In genomic region chr7:135344979-135345378, GRCm38 (mm10) we compare ENCODE assay signal across 28 mouse cellular contexts.
"Had no signal": no experiment of that assay in that cellular context is flagged by ENCODE, and none has a peak within 500 bp of the region (broad histone marks: within the 10 kb centered on the region; RNA-seq: fewer than 3 reads in every experiment).

No protein-coding gene starts in this region.

- H3K27ac ChIP-seq: gastrocnemius, adult 2 months; heart, adult 2 months; heart, embryonic 10.5 days; hindbrain, embryonic 10.5 days; hindbrain, embryonic 12.5 days; hindbrain, embryonic 14.5 days; intestine, embryonic 15.5 days; layer of hippocampus, adult 2 months; left cerebral cortex, adult 2 months; limb, embryonic 10.5 days; limb, embryonic 12.5 days; liver, embryonic 13.5 days; liver, embryonic 15.5 days had no signal

- H3K27me3 ChIP-seq: heart, embryonic 12.5 days; hindbrain, embryonic 12.5 days; intestine, embryonic 15.5 days; limb, embryonic 12.5 days; liver, embryonic 13.5 days; liver, embryonic 15.5 days had no signal

- H3K36me3 ChIP-seq: heart, embryonic 10.5 days; heart, embryonic 12.5 days; hindbrain, embryonic 10.5 days; hindbrain, embryonic 12.5 days; intestine, embryonic 15.5 days; limb, embryonic 10.5 days; limb, embryonic 12.5 days; liver, embryonic 13.5 days; liver, embryonic 15.5 days had no signal

- H3K4me2 ChIP-seq: heart, embryonic 12.5 days; hindbrain, embryonic 12.5 days; hindbrain, embryonic 14.5 days; intestine, embryonic 15.5 days; limb, embryonic 12.5 days; liver, embryonic 11.5 days; liver, embryonic 13.5 days; liver, embryonic 15.5 days had no signal

- ATAC-seq: forebrain, postnatal 0 days; hindbrain, embryonic 16.5 days; inflammation-experienced regulatory T-cells, adult 6 months; intestine, embryonic 15.5 days; intestine, postnatal 0 days; liver, postnatal 0 days had no signal

- DNase-seq: forebrain, postnatal 0 days; gastrocnemius, adult 2 months; gastrocnemius, postnatal 10 days; gastrocnemius, postnatal 25 days; heart, adult 2 months; heart, postnatal 10 days; heart, postnatal 4 days; kidney, adult 18-20 months; kidney, postnatal 14 days; kidney, postnatal 4 days; liver; liver, embryonic 13.5 days; liver, postnatal 0 days had no signal

- H3K9ac ChIP-seq: forebrain, postnatal 0 days; heart, embryonic 12.5 days; hindbrain, embryonic 12.5 days; hindbrain, embryonic 14.5 days; intestine, embryonic 15.5 days; limb, embryonic 12.5 days; liver, embryonic 13.5 days; liver, embryonic 15.5 days; liver, postnatal 0 days had no signal

- H3K4me1 ChIP-seq: heart, embryonic 10.5 days; heart, embryonic 12.5 days; hindbrain, embryonic 10.5 days; hindbrain, embryonic 12.5 days; intestine, embryonic 15.5 days; liver, embryonic 13.5 days; liver, embryonic 15.5 days had no signal

- H3K9me3 ChIP-seq: heart, embryonic 10.5 days; heart, embryonic 12.5 days; hindbrain, embryonic 10.5 days; hindbrain, embryonic 12.5 days; intestine, embryonic 15.5 days; limb, embryonic 10.5 days; limb, embryonic 12.5 days; liver, embryonic 13.5 days; liver, embryonic 15.5 days had no signal

- H3K4me3 ChIP-seq: gastrocnemius, adult 2 months; heart, adult 2 months; heart, embryonic 10.5 days; heart, embryonic 12.5 days; hindbrain, embryonic 10.5 days; hindbrain, embryonic 12.5 days; intestine, embryonic 15.5 days; layer of hippocampus, adult 2 months; left cerebral cortex, adult 2 months; limb, embryonic 10.5 days; limb, embryonic 12.5 days; liver, embryonic 13.5 days; liver, embryonic 15.5 days had no signal
